Mouse (Mus musculus): ENCODE data around the gene Lrrc3.
"Not testable (repeated sequence)": the region's sequence is repeated elsewhere in the genome, so short reads cannot be mapped to it uniquely, and the experiment has no call there.

Lrrc3 gene

GRCm38 (mm10) chr10:77902211-77902893, at the start of gene Lrrc3:
Lrrc3 (minus strand) TSS chr10:77902536.
- in situ Hi-C loops (cut with MseI, MboI) = no loop called here

GRCm38 (mm10) chr10:77950468-77950867, 48.1 kb upstream of the Lrrc3 start:
- in situ Hi-C loops (cut with MseI, MboI) = not testable (repeated sequence)

- in situ Hi-C loops (cut with MseI, MboI) = no loop called here
Observed at GRCm38 (mm10) chr10:77939685-77940084, 37.3 kb upstream of the Lrrc3 start.

DNA sequence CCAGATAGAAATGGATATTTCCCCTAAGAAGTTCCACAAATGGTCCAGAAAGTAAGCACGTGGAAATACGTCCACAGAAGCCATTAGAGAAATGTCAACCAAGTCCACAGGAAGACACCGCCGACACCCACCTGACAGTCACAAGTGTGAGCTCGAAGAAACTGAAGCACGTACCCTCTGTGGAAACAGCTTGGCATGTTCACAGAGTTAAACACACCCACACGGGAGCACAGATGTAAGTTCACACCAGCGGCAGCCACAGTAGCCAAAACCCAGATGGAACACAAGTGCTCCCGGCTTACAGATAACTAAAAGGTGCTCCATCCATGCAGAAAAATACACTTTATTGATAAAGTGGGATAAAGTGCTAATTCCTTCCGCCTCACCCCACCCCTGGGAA, 25.0 kb upstream of the Lrrc3 start:
- in situ Hi-C loops (cut with MseI, MboI) = no loop called here

DNA sequence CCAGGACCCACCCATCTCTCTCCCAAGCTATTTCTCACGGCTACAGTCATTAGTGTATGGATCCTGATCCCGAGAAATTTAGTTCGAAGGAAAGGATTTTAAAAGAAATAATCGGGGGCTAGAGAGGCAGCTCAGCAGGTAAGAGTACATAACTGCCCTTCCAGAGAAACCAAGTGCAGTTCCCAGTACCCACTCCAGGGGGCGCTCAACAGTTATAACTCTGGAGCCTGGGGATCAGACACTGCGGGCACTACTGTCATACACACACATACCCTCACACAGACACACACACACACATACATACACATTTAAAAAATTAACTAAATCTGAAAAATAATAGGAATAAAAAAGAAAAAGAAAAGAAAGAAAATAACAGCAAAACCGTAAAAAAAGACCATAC, 23.8 kb upstream of the Lrrc3 start:
- in situ Hi-C loops (cut with MseI, MboI) = no loop called here

DNA sequence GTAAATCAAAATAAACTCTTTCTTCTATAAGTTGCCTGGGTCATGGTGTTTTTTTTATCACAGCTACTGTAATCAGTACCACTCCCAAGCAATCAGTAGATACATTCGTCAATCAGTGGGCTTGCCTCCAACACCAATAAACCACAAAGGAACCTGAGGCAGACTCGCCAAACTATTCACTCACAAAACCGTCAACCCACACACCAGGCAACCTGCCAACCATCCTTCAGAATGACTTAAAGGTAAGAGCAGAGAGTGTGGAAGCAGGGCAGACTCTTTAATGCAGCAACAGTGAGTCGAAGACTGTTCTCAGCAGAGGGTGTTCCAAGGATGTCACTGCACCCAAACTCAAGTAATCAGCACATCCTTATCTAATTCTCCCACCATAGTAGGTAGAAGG, 20.3 kb upstream of the Lrrc3 start:
- in situ Hi-C loops (cut with MseI, MboI) = no loop called here

GRCm38 (mm10) chr10:77921009-77921408, 18.7 kb upstream of the Lrrc3 start:
- in situ Hi-C loops (cut with MseI, MboI) = no loop called here

- in situ Hi-C loops (cut with MseI, MboI) = no loop called here
Observed at GRCm38 (mm10) chr10:77916636-77917335, 14.4 kb upstream of the Lrrc3 start.

DNA sequence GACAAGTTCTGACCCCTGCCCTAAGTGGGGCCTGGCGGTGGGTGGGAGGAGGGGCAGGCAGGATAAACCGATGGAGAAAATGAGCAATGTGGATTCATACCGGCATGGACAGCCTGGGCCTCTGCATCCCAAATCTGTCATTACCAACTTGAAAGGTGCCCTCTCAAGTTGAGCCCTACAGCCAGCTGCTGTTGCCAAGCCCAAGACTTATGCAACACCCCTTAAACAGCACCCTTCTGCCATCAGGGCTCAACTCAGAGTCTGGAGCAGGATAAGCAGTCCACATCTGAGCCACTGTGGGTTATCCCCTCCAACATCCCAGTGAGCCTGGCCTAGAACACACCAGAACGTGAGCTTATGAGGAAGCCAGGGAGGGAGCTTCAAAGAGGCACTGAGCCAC, 11.0 kb upstream of the Lrrc3 start:
- in situ Hi-C loops (cut with MseI, MboI) = no loop called here

- in situ Hi-C loops (cut with MseI, MboI) = no loop called here
Observed at GRCm38 (mm10) chr10:77912605-77913004, 10.3 kb upstream of the Lrrc3 start.

GRCm38 (mm10) chr10:77902894-77903715, 769 bp upstream of the Lrrc3 start:
- in situ Hi-C loops (cut with MseI, MboI) = no loop called here

- in situ Hi-C loops (cut with MseI, MboI) = no loop called here
Observed at GRCm38 (mm10) chr10:77901871-77902210, 495 bp downstream of the Lrrc3 start.

GRCm38 (mm10) chr10:77900903-77901818, 1.2 kb downstream of the Lrrc3 start:
- in situ Hi-C loops (cut with MseI, MboI) = no loop called here

DNA sequence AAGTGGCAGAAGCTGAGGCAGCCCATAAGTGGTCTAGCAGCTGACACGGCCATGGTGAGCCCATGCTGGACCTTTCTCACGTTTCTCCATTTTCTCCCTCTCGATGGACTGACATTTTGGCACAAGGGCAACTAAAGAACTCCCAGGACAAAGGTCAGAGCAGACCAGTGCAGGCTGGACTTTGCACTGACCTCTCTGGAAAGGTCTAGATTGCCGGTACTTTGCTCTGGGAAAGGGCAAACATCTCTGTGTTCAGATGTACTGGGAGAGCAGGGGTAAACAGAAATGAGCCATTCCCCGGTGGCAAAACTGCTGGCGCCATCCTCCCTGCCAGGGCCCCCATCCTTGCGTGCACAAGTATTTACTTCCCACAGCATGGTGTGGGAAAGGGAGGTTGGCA, 2.2 kb downstream of the Lrrc3 start:
- in situ Hi-C loops (cut with MseI, MboI) = no loop called here

DNA sequence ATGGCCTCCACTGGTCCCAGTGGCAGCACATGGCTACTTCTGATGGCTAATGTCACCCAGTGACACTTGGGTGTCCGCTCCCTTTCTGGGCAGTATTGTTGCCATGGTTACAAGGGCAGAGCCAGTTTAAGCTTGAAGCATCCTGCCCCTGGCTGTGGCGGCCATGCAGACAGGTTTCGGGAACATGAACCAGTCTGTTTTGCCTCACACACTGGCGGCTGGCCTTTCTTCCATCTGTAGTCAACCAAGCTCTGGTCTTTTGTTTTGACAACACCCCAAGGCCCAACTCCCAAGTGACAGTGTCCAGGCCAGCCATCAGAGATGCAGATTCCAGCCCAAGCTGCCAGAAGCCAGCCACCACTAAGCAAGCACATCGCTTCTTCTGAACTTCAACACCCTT, 6.8 kb downstream of the Lrrc3 start:
- in situ Hi-C loops (cut with MseI, MboI) = no loop called here

DNA sequence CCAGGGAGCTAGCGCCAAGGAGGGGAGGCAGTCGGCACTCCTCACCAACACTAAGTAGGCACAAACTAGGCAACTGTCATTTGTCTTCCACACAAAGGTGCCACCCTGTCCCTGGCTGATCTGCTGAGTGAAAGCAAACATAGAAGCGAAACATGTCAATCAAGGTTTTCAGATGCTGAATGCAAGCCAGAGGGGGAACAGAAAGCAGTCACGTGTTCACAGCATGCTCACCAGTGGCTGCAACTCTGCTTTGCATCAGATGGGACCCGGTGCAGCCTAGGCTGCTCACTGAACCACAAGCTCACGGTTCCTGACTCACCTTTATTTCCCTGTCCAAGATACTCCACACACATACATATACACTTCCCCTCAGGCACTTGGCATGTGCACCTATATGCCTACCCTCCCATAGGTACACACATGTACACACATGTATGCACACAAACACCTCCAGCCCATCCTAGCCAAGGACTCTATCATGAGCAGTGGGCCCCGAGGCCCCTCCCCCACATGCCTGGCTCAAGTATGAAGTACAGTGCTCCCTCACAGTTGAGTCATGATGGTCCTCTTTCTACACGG, 11.3 kb downstream of the Lrrc3 start:
- in situ Hi-C loops (cut with MseI, MboI) = no loop called here

- in situ Hi-C loops (cut with MseI, MboI) = no loop called here
Observed at GRCm38 (mm10) chr10:77886007-77886747, 16.2 kb downstream of the Lrrc3 start.

- in situ Hi-C loops (cut with MseI, MboI) = no loop called here
Observed at GRCm38 (mm10) chr10:77882553-77882952, 19.8 kb downstream of the Lrrc3 start.

DNA sequence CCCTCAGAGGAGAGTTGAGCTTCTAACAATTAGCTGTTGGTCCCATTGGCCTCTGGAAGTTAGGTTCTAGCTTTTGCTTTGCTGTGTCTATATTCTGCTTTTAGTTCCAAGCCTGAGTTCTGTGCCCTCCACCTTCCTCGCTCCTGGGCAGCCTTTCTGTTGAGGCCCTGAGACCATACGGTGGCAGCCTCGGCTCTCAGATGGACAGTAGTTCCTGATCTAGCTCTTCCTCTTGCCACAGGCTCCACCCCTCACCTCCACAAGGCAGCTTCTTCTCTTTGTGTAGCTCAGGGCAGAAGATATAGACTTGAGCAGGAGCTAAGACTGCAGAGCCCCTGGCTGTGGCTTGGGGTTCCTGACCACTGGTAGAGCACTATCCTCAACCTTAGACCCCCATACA, 22.0 kb downstream of the Lrrc3 start:
- in situ Hi-C loops (cut with MseI, MboI) = no loop called here

DNA sequence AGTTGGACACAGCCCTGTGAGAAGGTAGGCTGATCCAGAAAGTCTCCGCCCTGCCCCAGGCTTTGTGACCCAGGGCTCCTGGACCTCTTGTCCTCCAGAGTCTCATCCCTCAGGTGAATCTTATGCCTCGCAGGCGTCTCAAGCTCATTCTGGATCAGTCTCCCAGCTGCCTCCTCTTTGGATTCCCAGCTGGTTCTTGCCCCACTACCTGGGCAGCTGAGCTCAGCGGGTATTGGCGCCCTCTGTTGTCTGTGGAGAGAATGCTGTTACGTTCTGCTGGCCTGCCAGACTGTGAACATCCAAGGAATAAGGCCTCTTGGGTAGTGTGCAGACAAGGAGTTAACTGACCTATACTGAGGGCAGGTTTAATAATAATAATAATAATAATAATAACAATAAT, 23.4 kb downstream of the Lrrc3 start:
- in situ Hi-C loops (cut with MseI, MboI) = no loop called here

GRCm38 (mm10) chr10:77869651-77870050, 32.7 kb downstream of the Lrrc3 start:
- in situ Hi-C loops (cut with MseI, MboI) = no loop called here
